Mouse (Mus musculus): ENCODE results near the gene Ephb6. TPM values are rescaled to one million over a fixed set of nuclear protein-coding genes. Genes with fewer than 3 reads are reported as not detected.

The Ephb6 gene
- polyA plus RNA-seq, 2 experiments from 2014 or later = 7.8 to 10.6 TPM

GRCm38 (mm10) chr6:41628180-41628579 lies 22.9 kb downstream of the Ephb6 start:
- ATAC-seq = no peak

GRCm38 (mm10) chr6:41630791-41631190 lies 25.5 kb downstream of the Ephb6 start:
- no peak for ATAC-seq

DNA sequence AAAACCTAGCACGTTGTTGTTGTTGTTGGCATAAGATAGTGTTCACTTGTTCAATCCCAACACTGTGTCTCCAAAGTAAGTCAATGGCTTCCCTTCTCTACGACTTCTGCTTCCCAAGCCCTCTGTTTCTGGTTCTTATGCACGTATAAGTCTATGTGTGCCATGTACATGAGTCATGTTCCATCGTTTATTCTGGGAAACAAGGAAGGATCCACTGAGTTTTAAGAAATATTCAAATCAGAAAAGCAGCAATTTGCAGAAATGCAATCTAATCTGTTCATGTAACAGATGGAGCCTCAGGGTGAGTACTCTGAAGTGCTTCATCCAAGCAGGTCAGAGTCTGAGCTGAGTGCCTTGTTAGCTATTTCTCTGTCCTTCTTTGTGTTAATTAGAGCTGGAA lies 26.3 kb downstream of the Ephb6 start:
- no peak for ATAC-seq

DNA sequence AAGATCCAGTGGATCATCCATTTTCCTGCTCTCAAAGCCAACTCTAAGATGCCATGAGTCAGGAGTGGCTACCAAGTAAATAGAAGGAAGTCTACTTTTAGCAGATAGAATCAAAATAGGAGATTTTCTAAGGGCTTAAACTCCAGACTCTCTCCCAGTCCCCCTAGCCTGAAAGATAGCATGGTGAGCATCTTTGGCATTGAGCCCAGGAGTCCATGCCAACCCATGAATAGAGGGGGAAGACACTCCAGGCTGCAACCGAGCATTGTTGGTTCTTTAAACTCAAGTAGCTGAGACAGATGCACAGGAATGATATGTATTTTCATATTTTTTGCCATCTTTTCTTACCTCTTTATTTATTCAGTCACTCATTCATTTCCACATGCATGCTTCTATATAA lies 29.9 kb downstream of the Ephb6 start:
- ATAC-seq = no peak

DNA sequence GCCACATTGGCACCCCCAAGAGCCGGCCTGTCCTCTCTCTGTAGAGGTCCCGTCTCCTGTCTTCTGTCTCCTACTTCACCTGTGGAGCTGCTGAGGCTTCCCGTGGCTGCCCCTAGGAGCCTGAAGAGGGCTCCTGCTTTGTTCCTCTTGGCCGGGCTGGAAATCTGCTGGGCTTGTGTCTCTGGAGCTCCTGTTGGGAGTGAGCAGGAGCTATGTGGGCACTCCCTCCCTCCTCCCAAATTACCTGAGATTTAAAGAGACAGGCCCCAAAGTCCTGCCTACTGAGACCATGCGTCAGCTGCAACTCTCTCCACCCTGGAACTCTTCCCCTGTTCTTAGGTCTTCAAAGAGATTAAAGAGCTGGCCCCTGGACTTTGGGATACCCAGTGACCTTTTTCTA lies 30.9 kb downstream of the Ephb6 start, which contains the start of gene Trpv6:
Gene Trpv6, minus strand, starts transcription at position 228 of the 400 bp plus-strand sequence.
- ATAC-seq = no peak

DNA sequence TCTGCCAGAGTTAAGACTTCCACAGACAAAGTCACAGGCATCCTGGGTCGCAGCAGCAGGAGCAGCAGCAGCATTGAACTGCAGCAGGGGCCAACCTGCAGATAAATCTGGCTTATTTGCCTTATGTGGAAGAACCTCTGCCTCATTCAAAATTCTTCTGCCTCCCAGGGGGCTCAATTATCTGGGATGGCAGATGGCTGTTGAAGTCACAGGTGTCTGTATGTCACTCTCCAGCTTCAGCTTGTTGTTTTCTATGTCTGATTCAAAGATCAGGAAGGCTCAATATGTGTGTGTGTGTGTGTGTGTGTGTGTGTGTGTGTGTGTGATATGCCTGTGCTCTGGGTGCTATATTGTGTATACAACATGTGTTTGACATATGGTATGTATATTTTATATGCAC lies 32.1 kb downstream of the Ephb6 start:
- no peak for ATAC-seq

DNA sequence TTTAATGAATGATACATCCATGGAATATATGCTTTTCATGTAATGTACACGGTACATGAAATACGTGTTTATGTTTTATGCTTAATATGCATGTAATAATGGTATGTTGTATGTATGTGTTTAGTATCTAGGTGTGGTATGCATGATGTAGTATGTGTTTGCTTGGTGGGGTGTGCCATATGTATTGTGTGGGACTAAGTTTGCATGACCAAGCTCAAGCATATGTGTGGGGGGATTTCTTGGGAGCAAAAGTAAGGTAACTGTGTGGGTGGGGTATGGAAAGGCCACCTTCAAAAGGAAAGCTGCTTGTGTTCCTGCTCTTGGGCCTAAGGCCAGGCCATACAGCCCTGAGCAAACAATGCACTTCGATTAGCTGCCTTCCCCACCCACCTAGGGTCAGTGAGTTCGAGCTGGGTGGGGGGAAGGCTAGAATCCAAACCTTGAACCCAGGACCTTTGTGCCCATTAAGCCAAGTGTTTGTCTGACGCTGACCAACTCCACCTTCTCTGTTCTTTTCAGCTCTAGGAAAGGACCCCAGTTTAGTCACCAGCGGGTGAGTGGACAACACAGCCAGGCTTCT lies 32.7 kb downstream of the Ephb6 start:
- ATAC-seq = no peak

DNA sequence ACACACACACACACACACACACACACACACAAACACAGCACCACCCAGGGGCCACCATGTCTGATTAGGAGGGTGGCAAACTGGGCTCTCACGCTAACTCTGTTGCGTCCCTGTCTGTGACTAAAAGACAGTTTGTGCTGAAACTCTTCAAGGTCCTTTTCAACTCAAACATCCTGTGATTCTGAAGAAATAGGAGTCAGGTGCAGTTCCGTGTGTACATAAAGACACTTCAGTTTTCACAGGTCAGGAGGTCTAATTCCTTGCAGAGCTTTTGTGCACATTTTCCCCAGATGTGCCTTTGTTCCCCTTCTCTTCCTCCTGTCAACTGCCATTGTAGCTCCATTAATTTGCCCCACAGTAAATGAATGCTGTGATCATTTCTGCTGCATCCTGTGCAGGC lies 35.2 kb downstream of the Ephb6 start:
- no peak for ATAC-seq

GRCm38 (mm10) chr6:41641173-41641866 lies 36.0 kb downstream of the Ephb6 start:
- ATAC-seq = no peak

GRCm38 (mm10) chr6:41642765-41643164 lies 37.5 kb downstream of the Ephb6 start:
- no peak for ATAC-seq

DNA sequence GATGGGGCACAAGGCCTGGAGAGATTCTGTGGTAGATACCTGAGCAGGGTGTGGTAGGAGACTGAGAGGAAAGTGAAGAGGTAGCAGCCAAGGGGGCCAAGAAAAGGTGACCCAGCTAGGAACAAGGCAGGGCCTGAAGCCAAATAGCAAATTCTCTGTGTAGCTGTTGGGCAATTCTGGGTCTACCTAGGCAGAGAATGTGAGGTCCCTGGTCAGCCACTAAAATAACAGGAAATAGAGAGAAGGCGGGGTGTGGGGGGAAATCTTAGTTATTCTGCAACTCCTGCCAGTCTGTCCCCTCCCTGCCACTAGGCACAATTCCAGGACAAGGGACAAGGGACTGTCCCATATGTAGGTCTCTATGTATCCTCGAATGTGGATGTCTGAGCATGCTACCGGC lies 37.9 kb downstream of the Ephb6 start:
- ATAC-seq = no peak

- ATAC-seq = no peak
Measured at GRCm38 (mm10) chr6:41646220-41646619, 40.9 kb downstream of the Ephb6 start.

GRCm38 (mm10) chr6:41646672-41647071 lies 41.4 kb downstream of the Ephb6 start:
- no peak for ATAC-seq

DNA sequence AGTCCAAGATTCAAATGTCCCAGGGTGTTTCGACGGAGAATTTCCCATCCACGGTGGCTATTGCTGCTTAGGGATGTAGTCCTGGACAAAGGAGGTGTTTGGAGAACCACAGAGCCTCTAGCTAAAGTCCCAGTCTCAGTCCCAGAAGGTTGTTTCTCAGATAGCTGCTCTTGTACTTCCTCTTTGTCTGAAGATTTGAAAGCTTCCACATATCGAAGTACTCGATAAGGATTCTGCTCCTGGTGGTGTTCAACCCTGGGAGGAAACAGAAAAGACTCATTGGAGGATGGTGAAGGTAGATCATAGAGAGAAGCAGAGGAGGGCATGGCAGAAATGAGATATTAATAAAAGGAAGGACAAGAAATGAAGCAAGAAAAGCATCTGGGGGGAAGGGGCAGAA lies 47.9 kb downstream of the Ephb6 start:
- no peak for ATAC-seq

- ATAC-seq = no peak
Measured at GRCm38 (mm10) chr6:41654648-41655047, 49.4 kb downstream of the Ephb6 start.

DNA sequence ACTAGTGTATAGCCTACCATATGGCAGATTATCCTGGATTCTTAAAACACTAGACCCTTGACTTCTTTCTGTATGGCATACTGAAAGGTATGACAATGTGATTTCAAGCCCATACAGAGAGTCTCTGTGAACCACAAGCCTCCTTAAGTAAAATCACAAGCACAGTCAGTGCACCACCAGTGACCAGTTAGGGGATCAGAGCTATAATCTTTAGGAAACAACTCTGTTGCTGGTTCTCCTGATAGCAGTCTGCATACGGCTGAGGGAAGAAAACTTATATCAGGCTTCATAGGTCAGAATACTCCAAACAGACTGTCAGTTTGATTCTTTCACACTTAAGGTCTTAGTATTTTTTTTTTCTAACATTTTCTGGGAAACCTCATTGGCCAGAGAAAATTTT lies 53.2 kb downstream of the Ephb6 start:
- no peak for ATAC-seq

DNA sequence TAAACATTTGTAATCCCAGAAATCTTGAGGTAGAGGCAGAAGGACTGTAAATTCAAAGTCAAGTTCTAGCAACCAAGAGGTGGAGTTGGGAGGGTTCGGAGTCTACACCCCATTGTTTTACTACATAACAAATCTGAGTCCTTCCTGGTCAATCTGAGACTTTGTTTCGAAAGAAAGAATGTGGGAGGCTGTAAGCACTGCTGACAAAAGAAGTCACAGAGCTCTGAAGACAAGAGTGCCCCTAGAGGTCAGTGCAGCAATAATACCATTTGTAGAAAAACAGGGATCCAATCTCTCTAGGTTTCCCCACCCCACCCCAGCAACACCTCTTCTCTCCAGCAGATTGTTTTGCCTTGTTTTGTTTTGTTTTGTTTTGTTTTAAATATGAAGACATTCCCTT lies 57.0 kb downstream of the Ephb6 start:
- no peak for ATAC-seq

Other genes starting within 250 kb of the Ephb6 start
- gene Prss3, start 227.8 kb upstream of the Ephb6 start, polyA plus RNA-seq (2017; shearing (Covaris generic)) = not detected
- not detected for gene Gm5771, start 213.1 kb upstream of the Ephb6 start, polyA plus RNA-seq (2017; shearing (Covaris generic))
- gene Gm10334, start 159.3 kb upstream of the Ephb6 start, polyA plus RNA-seq (2017; shearing (Covaris generic)) = not detected
- not detected for gene Prss1, start 146.6 kb upstream of the Ephb6 start, polyA plus RNA-seq (2017; shearing (Covaris generic))
- gene Prss2, start 83.7 kb upstream of the Ephb6 start, polyA plus RNA-seq (2017; shearing (Covaris generic)) = 1 to 10 TPM; 1.9 to 3.1 TPM
- gene Trpv6, start 30.9 kb downstream of the Ephb6 start, polyA plus RNA-seq (2017; shearing (Covaris generic)) = under 1 TPM; 0.20 to 0.24 TPM
- gene Trpv5, start 75.3 kb downstream of the Ephb6 start, polyA plus RNA-seq (2017; shearing (Covaris generic)) = under 1 TPM in 1 of 2 experiments, not detected in 1; 0.12 TPM
- gene Llcfc1, start 78.9 kb downstream of the Ephb6 start, polyA plus RNA-seq (2017; shearing (Covaris generic)) = not detected
- gene Kel, start 98.9 kb downstream of the Ephb6 start, polyA plus RNA-seq (2017; shearing (Covaris generic)) = under 1 TPM in 1 of 2 experiments, not detected in 1; 0.57 TPM
- gene Olfr459, start 169.7 kb downstream of the Ephb6 start, polyA plus RNA-seq (2017; shearing (Covaris generic)) = under 1 TPM in 1 of 2 experiments, not detected in 1; 0.12 TPM
- gene Pip, start 242.1 kb downstream of the Ephb6 start, polyA plus RNA-seq (2017; shearing (Covaris generic)) = not detected
- gene Sval2, start 247.5 kb downstream of the Ephb6 start, polyA plus RNA-seq (2017; shearing (Covaris generic)) = not detected

All from activated CD4-positive, CD25-positive, alpha-beta regulatory T cell, adult 4 months (primary cell).